Mouse (Mus musculus) embryonic fibroblast, embryonic 13.5 days (primary cell): Measurements from ENCODE around the gene Hist2h3c1.

Experiments used
- CTCF ChIP-seq: IDR thresholded peaks from 2 replicates; pipeline ENCODE4 v1.5.1; 2011; ENCODE audit warnings: mild to moderate bottlenecking, control low read depth, low read length, moderate library complexity, borderline replicate concordance; ENCODE audit not compliant: insufficient read depth
- POLR2A ChIP-seq: IDR thresholded peaks from 2 replicates; pipeline ENCODE4 v1.6.1; 2011; ENCODE audit warnings: low read depth, mild to moderate bottlenecking, control low read depth, low read length, moderate library complexity

GRCm38 (mm10) chr3:96230910-96231757, 15.4 kb upstream of the Hist2h3c1 start:
- TF ChIP-seq CTCF = no peak
- no peak for TF ChIP-seq POLR2A
